Mouse (Mus musculus) liver, embryonic 14.5 days (tissue): ENCODE measurements around the gene Xndc1.

Experiments used
- CTCF ChIP-seq: IDR thresholded peaks from 2 replicates; pipeline ENCODE4 v1.5.1; 2016; ENCODE audit warnings: antibody characterized with exemption, low read depth, control low read depth
- EP300 ChIP-seq: IDR thresholded peaks from 2 replicates; pipeline ENCODE4 v1.6.1; 2016; ENCODE audit warnings: antibody characterized with exemption, low read depth

GRCm38 (mm10) chr7:102120326-102120725, 55.0 kb downstream of the Xndc1 start:
- TF ChIP-seq CTCF (no peak), EP300 (no peak)
